Mouse (Mus musculus) ovary, postnatal 10 days (tissue): ENCODE measurements around the gene Anapc1.
"Not testable (repeated sequence)": the region's sequence is repeated elsewhere in the genome, so short reads cannot be mapped to it uniquely, and the experiment has no call there.

Experiments
- DNase-seq: peaks from one replicate; pipeline ENCODE4 v3.0.0; 2022; ENCODE audit warnings: low spot score

The Anapc1 gene

GRCm38 (mm10) chr2:128696426-128696825 lies 9.2 kb upstream of the Anapc1 start:
- no peak for DNase-seq

- DNase-seq = no peak
Measured at GRCm38 (mm10) chr2:128694548-128694947, 7.4 kb upstream of the Anapc1 start.

- DNase-seq = not testable (repeated sequence)
Measured at GRCm38 (mm10) chr2:128693828-128694227, 6.6 kb upstream of the Anapc1 start.

- no peak for DNase-seq
Measured at GRCm38 (mm10) chr2:128693236-128693635, 6.0 kb upstream of the Anapc1 start.

- no peak for DNase-seq
Measured at GRCm38 (mm10) chr2:128692771-128693170, 5.6 kb upstream of the Anapc1 start.

GRCm38 (mm10) chr2:128692336-128692735 lies 5.1 kb upstream of the Anapc1 start:
- DNase-seq = no peak

GRCm38 (mm10) chr2:128687558-128688120 lies 448 bp upstream of the Anapc1 start:
- no peak for DNase-seq

GRCm38 (mm10) chr2:128680661-128681060 lies 6.5 kb downstream of the Anapc1 start:
- no peak for DNase-seq

GRCm38 (mm10) chr2:128620578-128620977 lies 66.6 kb downstream of the Anapc1 start:
- DNase-seq = no peak

- no peak for DNase-seq
Measured at GRCm38 (mm10) chr2:128615366-128615765, 71.8 kb downstream of the Anapc1 start.

GRCm38 (mm10) chr2:128613365-128613764 lies 73.8 kb downstream of the Anapc1 start:
- no peak for DNase-seq

GRCm38 (mm10) chr2:128612275-128612674 lies 74.9 kb downstream of the Anapc1 start:
- DNase-seq = no peak

GRCm38 (mm10) chr2:128611178-128611577 lies 76.0 kb downstream of the Anapc1 start:
- no peak for DNase-seq

- no peak for DNase-seq
Measured at GRCm38 (mm10) chr2:128609286-128609685, 77.9 kb downstream of the Anapc1 start.

- no peak for DNase-seq
Measured at GRCm38 (mm10) chr2:128601534-128601933, 85.7 kb downstream of the Anapc1 start.

GRCm38 (mm10) chr2:128592301-128592700 lies 94.9 kb downstream of the Anapc1 start:
- no peak for DNase-seq

- DNase-seq = no peak
Measured at GRCm38 (mm10) chr2:128590909-128591308, 96.3 kb downstream of the Anapc1 start, which contains the start of gene Spdye4c. Gene Spdye4c, plus strand, starts transcription at chr2:128591209.

GRCm38 (mm10) chr2:128582881-128583280 lies 104.3 kb downstream of the Anapc1 start:
- DNase-seq = no peak

GRCm38 (mm10) chr2:128572726-128573624 lies 114.2 kb downstream of the Anapc1 start:
- DNase-seq = peak; percentile 76

GRCm38 (mm10) chr2:128571001-128571400 lies 116.2 kb downstream of the Anapc1 start:
- DNase-seq = no peak

- DNase-seq = no peak
Measured at GRCm38 (mm10) chr2:128568490-128568889, 118.7 kb downstream of the Anapc1 start.

- no peak for DNase-seq
Measured at GRCm38 (mm10) chr2:128568018-128568417, 119.2 kb downstream of the Anapc1 start.
